Mouse (Mus musculus) kidney, adult 2 months (tissue): Measurements from ENCODE around the gene Sipa1. TPM values are rescaled to one million over a fixed set of nuclear protein-coding genes. Genes with fewer than 3 reads are reported as not detected.

ENCODE experiments used
- DNase-seq: peaks from one replicate; pipeline ENCODE4 v3.0.0; 2021
- H3K27ac ChIP-seq: fragments of 200-500 bp; 2 replicates; pipeline ENCODE4 v1.5.1; 2012; ENCODE audit warnings: low read depth, low read length, control low read depth, inconsistent platforms; ENCODE audit not compliant: insufficient read depth
- H3K27me3 ChIP-seq: fragments of 200-500 bp; replicated peaks from 2 replicates; pipeline ENCODE4 v1.6.1; 2012; ENCODE audit warnings: mild to moderate bottlenecking, moderate library complexity, low read length, inconsistent platforms; ENCODE audit not compliant: control insufficient read depth, insufficient read depth
- H3K36me3 ChIP-seq: fragments of 200-500 bp; 2 replicates; pipeline ENCODE4 v1.6.1; 2012; ENCODE audit warnings: mild to moderate bottlenecking, moderate library complexity, low read length, inconsistent platforms; ENCODE audit not compliant: control insufficient read depth, insufficient read depth
- H3K4me1 ChIP-seq: fragments of 200-500 bp; 2 replicates; pipeline ENCODE4 v1.6.1; 2011; ENCODE audit warnings: low read length; ENCODE audit not compliant: control insufficient read depth, insufficient read depth
- H3K4me3 ChIP-seq: fragments of 200-500 bp; 2 replicates; pipeline ENCODE4 v1.5.1; 2011; ENCODE audit warnings: mild to moderate bottlenecking, low read depth, low read length, control low read depth; ENCODE audit not compliant: insufficient read depth
- CTCF ChIP-seq: fragments of 200-500 bp; conservative IDR thresholded peaks from 2 replicates; pipeline ENCODE4 v1.5.1; 2011; ENCODE audit warnings: low read depth, mild to moderate bottlenecking, control low read depth, low read length, moderate library complexity, mixed read lengths; ENCODE audit not compliant: insufficient read depth, insufficient read length
- POLR2A ChIP-seq: fragments of 200-500 bp; IDR thresholded peaks from one replicate; pipeline ENCODE4 v1.6.1; 2011; ENCODE audit warnings: low read depth, low read length, control low read depth
- WGBS: fragments of 180-500 bp; shearing (Covaris S2); methylation state at CpG from one replicate; pipeline ENCODE4 v1.1.7; 2018; 5-methylcytosine and 5-hydroxymethylcytosine counted together
- polyA plus RNA-seq: library from polyadenylated mRNA; depleted of rRNA; stranded (reverse); fragments of >200 nt; gene quantifications from 2 replicates; pipeline ENCODE4 v1.2.3, GENCODE M21; 2012

Gene Sipa1
- polyA plus RNA-seq, 1 experiment: 35.4 TPM

DNA sequence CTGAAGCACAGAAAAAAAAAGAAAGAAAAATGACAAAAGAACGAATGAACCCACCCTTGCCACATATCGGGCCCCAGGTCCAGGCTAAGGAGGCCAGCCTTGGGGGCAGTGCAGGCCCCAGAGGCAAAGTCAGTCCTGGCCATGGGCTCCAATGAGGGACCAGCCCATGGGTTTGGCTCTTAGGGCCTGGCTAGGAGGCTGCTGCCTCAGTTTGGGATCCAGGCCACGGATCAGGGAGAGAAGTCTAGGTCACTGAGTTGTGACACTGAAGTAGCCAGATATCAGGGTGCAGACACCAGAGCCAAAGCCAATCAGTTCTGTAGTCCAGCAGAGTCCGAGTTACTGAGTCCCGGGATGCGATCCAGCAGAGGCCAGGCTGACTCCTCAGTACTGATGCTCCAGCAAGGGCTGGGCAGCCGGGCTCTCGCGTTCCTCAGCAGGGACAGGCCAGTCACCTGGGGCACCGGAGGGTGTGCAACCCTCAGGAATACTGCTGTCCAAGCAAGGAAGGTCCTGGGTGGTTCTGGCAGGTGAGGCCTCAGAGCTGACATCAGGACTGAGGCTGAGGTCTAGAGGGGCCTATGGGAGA lies 1.3 kb upstream of the Sipa1 start:
- DNase-seq: no peak
- TF ChIP-seq POLR2A (no peak), CTCF (no peak)
- Histone ChIP-seq H3K4me3 (no peak overlapping the region), H3K36me3 (no peaks in the 10 kb centered on the region; the same call in 1 of the 2 replicates), H3K4me1 (peaks cover 7% of the 10 kb centered on the region; the same call in 1 of the 2 replicates), H3K27me3 (no peaks in the 10 kb centered on the region), H3K27ac (no peak overlapping the region)
- WGBS: 98% methylated on average over 10 of the region's 10 CpGs

DNA sequence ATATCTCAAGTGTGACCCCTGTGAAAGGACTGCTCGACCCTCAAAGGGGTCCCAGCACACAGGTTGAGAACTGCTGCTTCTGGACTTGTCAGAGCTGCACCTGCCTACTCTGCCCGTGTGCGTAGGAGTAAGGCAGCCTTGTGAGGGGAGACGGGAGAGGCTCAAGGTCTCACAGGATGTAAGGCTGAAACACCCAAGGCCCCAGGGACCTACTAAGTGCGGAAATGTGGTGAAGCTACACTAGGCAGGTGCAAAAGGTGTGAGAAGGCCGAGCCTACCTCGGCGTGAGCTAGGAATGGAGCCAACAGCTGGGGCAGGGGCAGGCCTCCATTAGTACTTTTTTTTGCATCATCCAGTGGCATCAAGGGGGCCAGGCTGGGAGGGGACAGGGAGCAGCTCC lies 1.2 kb downstream of the Sipa1 start:
- H3K4me3 ChIP-seq: peak overlapping the region; percentile 62
- H3K27me3 ChIP-seq: no peaks in the 10 kb centered on the region
- peak overlapping the region; percentile 72 for H3K27ac ChIP-seq
- peaks cover 7% of the 10 kb centered on the region; the same call in 1 of the 2 replicates for H3K4me1 ChIP-seq
- 62% methylated on average over 8 of the region's 8 CpGs for WGBS
- DNase-seq: no peak
- TF ChIP-seq POLR2A: no peak
- TF ChIP-seq CTCF: no peak
- no peaks in the 10 kb centered on the region; the same call in 1 of the 2 replicates for H3K36me3 ChIP-seq

- H3K27ac ChIP-seq: peak overlapping the region; percentile 82
- no peaks in the 10 kb centered on the region for H3K27me3 ChIP-seq
- no peaks in the 10 kb centered on the region; the same call in 1 of the 2 replicates for H3K36me3 ChIP-seq
- peak; percentile 74 for DNase-seq
- H3K4me3 ChIP-seq: peak overlapping the region; percentile 44
- TF ChIP-seq CTCF: no peak
- TF ChIP-seq POLR2A: no peak
- WGBS: 68% methylated on average over 16 of the region's 16 CpGs
- peaks cover 7% of the 10 kb centered on the region; the same call in 1 of the 2 replicates for H3K4me1 ChIP-seq
These were observed 2.4 kb downstream of the Sipa1 start for GRCm38 (mm10) chr19:5660942-5661751.

DNA sequence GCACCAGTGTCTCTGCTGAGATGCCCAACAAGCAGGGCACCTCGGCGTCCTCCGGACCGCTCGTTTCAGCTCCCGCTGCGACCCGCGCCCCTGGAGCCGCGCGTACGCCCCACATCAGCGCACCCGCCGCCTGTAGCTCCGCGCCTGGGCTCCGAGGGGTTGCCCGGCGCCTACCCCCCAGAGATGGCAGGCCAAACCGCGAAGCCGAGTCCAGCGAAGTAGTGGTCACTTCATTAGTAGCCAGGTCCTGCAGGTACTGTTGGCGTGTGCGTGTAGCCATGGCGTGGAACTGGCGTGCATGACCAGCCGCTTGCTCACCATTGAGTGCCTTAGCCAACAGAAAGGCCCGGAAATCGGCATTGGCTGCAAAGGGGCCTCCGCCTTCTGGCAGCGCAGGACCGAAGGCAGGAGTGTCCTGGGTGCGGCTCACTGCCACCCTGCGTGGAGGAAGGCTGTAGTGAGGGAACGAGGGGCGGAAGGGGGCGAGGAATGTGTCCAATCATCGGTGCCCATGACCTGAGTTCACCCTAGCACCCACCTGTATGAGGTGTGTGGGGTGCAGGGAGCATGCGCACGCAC lies 8.7 kb downstream of the Sipa1 start:
- H3K4me1 ChIP-seq: no peaks in the 10 kb centered on the region
- no peaks in the 10 kb centered on the region for H3K36me3 ChIP-seq
- WGBS: 42% methylated on average over 43 of the region's 43 CpGs

GRCm38 (mm10) chr19:5653969-5654719 lies 9.4 kb downstream of the Sipa1 start:
- 23% methylated on average over 62 of the region's 62 CpGs for WGBS

More for the DNA sequence above, 8.7 kb downstream of the Sipa1 start:
- Histone ChIP-seq H3K27me3 (no peaks in the 10 kb centered on the region), H3K4me3 (peak overlapping the region; percentile 14), H3K27ac (no peak overlapping the region)
- DNase-seq: no peak
- TF ChIP-seq POLR2A (no peak), CTCF (no peak)

GRCm38 (mm10) chr19:5652570-5652969 lies 10.9 kb downstream of the Sipa1 start:
- TF ChIP-seq CTCF (no peak), POLR2A (no peak)
- peaks cover 10% of the 10 kb centered on the region; the same call in 1 of the 2 replicates for H3K4me1 ChIP-seq
- 90% methylated on average over 6 of the region's 6 CpGs for WGBS
- no peak for DNase-seq
- no peak overlapping the region for H3K4me3 ChIP-seq
- no peak overlapping the region for H3K27ac ChIP-seq
- no peaks in the 10 kb centered on the region for H3K36me3 ChIP-seq
- H3K27me3 ChIP-seq: no peaks in the 10 kb centered on the region

More at GRCm38 (mm10) chr19:5653969-5654719, 9.4 kb downstream of the Sipa1 start:
- TF ChIP-seq CTCF: no peak
- no peak for TF ChIP-seq POLR2A
- no peak for DNase-seq
- peaks cover 4% of the 10 kb centered on the region; the same call in 1 of the 2 replicates for H3K4me1 ChIP-seq
- H3K36me3 ChIP-seq: no peaks in the 10 kb centered on the region
- no peak overlapping the region for H3K27ac ChIP-seq
- no peaks in the 10 kb centered on the region for H3K27me3 ChIP-seq
- H3K4me3 ChIP-seq: peak overlapping the region; percentile 14
